Mouse (Mus musculus) kidney, adult 2 months (tissue): ENCODE results near the gene Fancd2.

Experiments
- CTCF ChIP-seq: fragments of 200-500 bp; conservative IDR thresholded peaks from 2 replicates; pipeline ENCODE4 v1.5.1; 2011; ENCODE audit warnings: low read depth, mild to moderate bottlenecking, control low read depth, low read length, moderate library complexity, mixed read lengths; ENCODE audit not compliant: insufficient read depth, insufficient read length
- POLR2A ChIP-seq: fragments of 200-500 bp; IDR thresholded peaks from one replicate; pipeline ENCODE4 v1.6.1; 2011; ENCODE audit warnings: low read depth, low read length, control low read depth

- TF ChIP-seq CTCF (no peak), POLR2A (no peak)
Measured at GRCm38 (mm10) chr6:113630322-113630721, 98.8 kb downstream of the Fancd2 start.
